Mouse (Mus musculus): ENCODE data around the gene Flna. TPM values are rescaled to one million over a fixed set of nuclear protein-coding genes. Genes with fewer than 3 reads are reported as not detected.
"Not testable (repeated sequence)": the region's sequence is repeated elsewhere in the genome, so short reads cannot be mapped to it uniquely, and the experiment has no call there.

Flna gene
- polyA plus RNA-seq, 1 experiment from 2014 or later, result 243 TPM

DNA sequence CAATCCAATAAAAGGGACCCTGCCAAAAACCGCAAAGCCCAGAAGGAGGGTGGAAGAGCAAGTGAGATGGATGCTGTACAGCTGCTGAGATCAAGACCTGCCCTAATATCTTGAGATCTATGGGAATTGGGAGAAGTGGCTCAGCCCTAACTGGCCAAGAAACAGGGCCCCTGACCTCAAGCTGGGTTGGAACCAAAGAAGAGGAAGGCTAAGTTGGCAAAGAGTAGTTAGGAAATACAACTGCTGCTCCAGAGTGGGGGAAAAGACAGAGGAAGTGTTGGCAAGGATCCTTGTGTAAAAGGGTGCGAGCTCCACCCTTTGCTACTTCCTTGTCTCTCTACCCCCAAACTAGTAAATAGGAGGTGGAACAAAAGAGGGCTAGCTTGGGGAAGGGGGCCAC, 6.2 kb downstream of the Flna start:
- 88% methylated on average over 2 of the region's 2 CpGs for WGBS
- no peak overlapping the region for H3K27ac ChIP-seq (ENCODE audit: low read depth, low read length)
- no peak overlapping the region for H3K4me3 ChIP-seq (ENCODE audit: low read depth, low read length)
- no peaks in the 10 kb centered on the region for H3K9me3 ChIP-seq (ENCODE audit: control insufficient read depth, low read length)
- DNase-seq (ENCODE audit: low spot score) (no peak), ATAC-seq (ENCODE audit: insufficient read depth, low FRiP score, low TSS enrichment) (no peak)
- peaks cover 6% of the 10 kb centered on the region for H3K36me3 ChIP-seq (ENCODE audit: control insufficient read depth, insufficient read depth, low read length)
- peak overlapping the region; percentile 38 for H3K4me2 ChIP-seq (ENCODE audit: low read depth)
- no peak overlapping the region for H3K9ac ChIP-seq (ENCODE audit: low read length)
- H3K4me1 ChIP-seq (ENCODE audit: control insufficient read depth, insufficient read depth, low read length), result no peaks in the 10 kb centered on the region
- H3K27me3 ChIP-seq (ENCODE audit: control insufficient read depth, insufficient read depth, low read length), result no peaks in the 10 kb centered on the region

DNA sequence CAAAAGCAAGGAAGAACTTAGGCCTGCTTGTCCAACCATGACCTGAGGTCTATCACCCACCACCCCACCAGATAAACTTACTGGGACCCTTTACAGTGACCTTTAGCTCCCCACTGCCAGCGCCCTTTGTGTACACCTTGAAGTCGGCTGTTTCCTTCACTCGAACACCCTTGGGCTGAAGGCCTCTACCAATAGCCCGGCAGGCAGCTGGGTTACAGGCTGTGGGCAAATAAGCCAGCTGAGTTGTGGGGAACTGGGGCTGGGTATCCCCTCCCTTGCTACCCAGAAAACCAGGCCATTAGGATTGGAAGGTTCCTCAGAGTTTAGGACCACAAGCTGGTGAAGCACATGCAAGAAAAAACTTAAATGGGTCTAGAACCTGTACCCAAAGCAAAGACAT, 9.3 kb downstream of the Flna start:
- 89% methylated on average over 4 of the region's 4 CpGs for WGBS
- ATAC-seq (ENCODE audit: insufficient read depth, low FRiP score, low TSS enrichment) (no peak), DNase-seq (ENCODE audit: low spot score) (no peak)
- Histone ChIP-seq H3K4me1 (ENCODE audit: control insufficient read depth, insufficient read depth, low read length) (no peaks in the 10 kb centered on the region), H3K4me2 (ENCODE audit: low read depth) (no peak overlapping the region), H3K27me3 (ENCODE audit: control insufficient read depth, insufficient read depth, low read length) (no peaks in the 10 kb centered on the region), H3K4me3 (ENCODE audit: low read depth, low read length) (no peak overlapping the region), H3K9me3 (ENCODE audit: control insufficient read depth, low read length) (no peaks in the 10 kb centered on the region), H3K27ac (ENCODE audit: low read depth, low read length) (no peak overlapping the region), H3K9ac (ENCODE audit: low read length) (no peak overlapping the region), H3K36me3 (ENCODE audit: control insufficient read depth, insufficient read depth, low read length) (peaks cover 7% of the 10 kb centered on the region)

GRCm38 (mm10) chrX:74233196-74233595, 16.4 kb downstream of the Flna start:
- Histone ChIP-seq H3K9ac (ENCODE audit: low read length) (no peak overlapping the region), H3K27ac (ENCODE audit: low read depth, low read length) (no peak overlapping the region), H3K27me3 (ENCODE audit: control insufficient read depth, insufficient read depth, low read length) (no peaks in the 10 kb centered on the region), H3K4me3 (ENCODE audit: low read depth, low read length) (no peak overlapping the region), H3K4me1 (ENCODE audit: control insufficient read depth, insufficient read depth, low read length) (no peaks in the 10 kb centered on the region), H3K36me3 (ENCODE audit: control insufficient read depth, insufficient read depth, low read length) (peaks cover 16% of the 10 kb centered on the region), H3K4me2 (ENCODE audit: low read depth) (no peak overlapping the region), H3K9me3 (ENCODE audit: control insufficient read depth, low read length) (no peaks in the 10 kb centered on the region)
- WGBS, result 90% methylated on average over 5 of the region's 5 CpGs
- DNase-seq (ENCODE audit: low spot score) (no peak), ATAC-seq (ENCODE audit: insufficient read depth, low FRiP score, low TSS enrichment) (no peak)

- no peaks in the 10 kb centered on the region for H3K9me3 ChIP-seq (ENCODE audit: control insufficient read depth, low read length)
- peaks cover 26% of the 10 kb centered on the region for H3K36me3 ChIP-seq (ENCODE audit: control insufficient read depth, insufficient read depth, low read length)
- H3K27ac ChIP-seq (ENCODE audit: low read depth, low read length), result no peak overlapping the region
- H3K4me1 ChIP-seq (ENCODE audit: control insufficient read depth, insufficient read depth, low read length), result no peaks in the 10 kb centered on the region
- no peak overlapping the region for H3K9ac ChIP-seq (ENCODE audit: low read length)
- no peak for ATAC-seq (ENCODE audit: insufficient read depth, low FRiP score, low TSS enrichment)
- no peak overlapping the region for H3K4me2 ChIP-seq (ENCODE audit: low read depth)
- no peak overlapping the region for H3K4me3 ChIP-seq (ENCODE audit: low read depth, low read length)
- 69% methylated on average over 1 of the region's 1 CpGs for WGBS
- no peak for DNase-seq (ENCODE audit: low spot score)
- H3K27me3 ChIP-seq (ENCODE audit: control insufficient read depth, insufficient read depth, low read length), result no peaks in the 10 kb centered on the region
Observed at GRCm38 (mm10) chrX:74230038-74230437, 19.6 kb downstream of the Flna start.

GRCm38 (mm10) chrX:74220099-74220498, 29.5 kb downstream of the Flna start:
- H3K9ac ChIP-seq (ENCODE audit: low read length); DNase-seq (ENCODE audit: low spot score); H3K27ac ChIP-seq (ENCODE audit: low read depth, low read length); H3K36me3 ChIP-seq (ENCODE audit: control insufficient read depth, insufficient read depth, low read length); H3K4me1 ChIP-seq (ENCODE audit: control insufficient read depth, insufficient read depth, low read length); ATAC-seq (ENCODE audit: insufficient read depth, low FRiP score, low TSS enrichment); H3K4me3 ChIP-seq (ENCODE audit: low read depth, low read length); H3K4me2 ChIP-seq (ENCODE audit: low read depth); H3K27me3 ChIP-seq (ENCODE audit: control insufficient read depth, insufficient read depth, low read length); H3K9me3 ChIP-seq (ENCODE audit: control insufficient read depth, low read length): not testable (repeated sequence)
- WGBS, result 50% methylated on average over 1 of the region's 1 CpGs

GRCm38 (mm10) chrX:74219449-74219848, 30.2 kb downstream of the Flna start:
- H3K27ac ChIP-seq (ENCODE audit: low read depth, low read length), result no peak overlapping the region
- H3K9ac ChIP-seq (ENCODE audit: low read length), result no peak overlapping the region
- no peak overlapping the region for H3K4me3 ChIP-seq (ENCODE audit: low read depth, low read length)
- no peaks in the 10 kb centered on the region for H3K9me3 ChIP-seq (ENCODE audit: control insufficient read depth, low read length)
- H3K4me1 ChIP-seq (ENCODE audit: control insufficient read depth, insufficient read depth, low read length), result no peaks in the 10 kb centered on the region
- no peaks in the 10 kb centered on the region for H3K27me3 ChIP-seq (ENCODE audit: control insufficient read depth, insufficient read depth, low read length)
- no peaks in the 10 kb centered on the region; the same call in 1 of the 2 replicates for H3K36me3 ChIP-seq (ENCODE audit: control insufficient read depth, insufficient read depth, low read length)
- no peak for DNase-seq (ENCODE audit: low spot score)
- H3K4me2 ChIP-seq (ENCODE audit: low read depth), result no peak overlapping the region
- WGBS, result 60% methylated on average over 13 of the region's 13 CpGs
- ATAC-seq (ENCODE audit: insufficient read depth, low FRiP score, low TSS enrichment), result no peak

- Histone ChIP-seq H3K27me3 (ENCODE audit: control insufficient read depth, insufficient read depth, low read length) (no peaks in the 10 kb centered on the region), H3K4me2 (ENCODE audit: low read depth) (no peak overlapping the region), H3K9me3 (ENCODE audit: control insufficient read depth, low read length) (no peaks in the 10 kb centered on the region), H3K36me3 (ENCODE audit: control insufficient read depth, insufficient read depth, low read length) (no peaks in the 10 kb centered on the region; the same call in 1 of the 2 replicates), H3K9ac (ENCODE audit: low read length) (no peak overlapping the region), H3K4me1 (ENCODE audit: control insufficient read depth, insufficient read depth, low read length) (no peaks in the 10 kb centered on the region), H3K4me3 (ENCODE audit: low read depth, low read length) (no peak overlapping the region), H3K27ac (ENCODE audit: low read depth, low read length) (no peak overlapping the region)
- DNase-seq (ENCODE audit: low spot score) (no peak), ATAC-seq (ENCODE audit: insufficient read depth, low FRiP score, low TSS enrichment) (no peak)
- WGBS, result 90% methylated on average over 4 of the region's 4 CpGs
Observed at GRCm38 (mm10) chrX:74218496-74218895, 31.1 kb downstream of the Flna start.

DNA sequence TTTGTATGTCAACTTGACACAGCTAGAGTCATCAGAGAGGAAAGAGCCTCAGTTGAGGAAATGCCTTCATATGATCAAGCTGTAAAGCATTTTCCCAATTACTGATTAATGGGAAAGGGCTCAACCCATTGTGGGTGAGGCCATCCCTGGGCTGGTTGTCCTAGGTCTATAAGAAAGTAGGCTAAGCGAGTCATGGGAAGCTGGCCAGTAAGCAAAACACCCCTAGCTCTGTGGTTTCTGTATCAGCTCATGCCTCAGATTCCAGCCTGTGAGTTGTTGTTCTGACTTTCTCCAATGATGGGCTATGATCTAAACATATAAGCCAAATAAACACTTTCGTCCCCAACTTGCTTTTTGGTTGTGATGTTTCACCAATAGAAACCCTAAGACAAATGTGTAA, 46.1 kb downstream of the Flna start:
- H3K9ac ChIP-seq (ENCODE audit: low read length), result no peak overlapping the region
- H3K27ac ChIP-seq (ENCODE audit: low read depth, low read length), result no peak overlapping the region
- no peaks in the 10 kb centered on the region for H3K36me3 ChIP-seq (ENCODE audit: control insufficient read depth, insufficient read depth, low read length)
- DNase-seq (ENCODE audit: low spot score), result no peak
- no peak overlapping the region for H3K4me3 ChIP-seq (ENCODE audit: low read depth, low read length)
- H3K4me1 ChIP-seq (ENCODE audit: control insufficient read depth, insufficient read depth, low read length), result no peaks in the 10 kb centered on the region
- no peak for ATAC-seq (ENCODE audit: insufficient read depth, low FRiP score, low TSS enrichment)
- no peak overlapping the region for H3K4me2 ChIP-seq (ENCODE audit: low read depth)
- H3K9me3 ChIP-seq (ENCODE audit: control insufficient read depth, low read length), result no peaks in the 10 kb centered on the region
- 83% methylated on average over 2 of the region's 2 CpGs for WGBS
- H3K27me3 ChIP-seq (ENCODE audit: control insufficient read depth, insufficient read depth, low read length), result no peaks in the 10 kb centered on the region

- H3K27ac ChIP-seq (ENCODE audit: low read depth, low read length), result no peak within 1 kb of the TSS
- no peak within 1 kb of the TSS for H3K9ac ChIP-seq (ENCODE audit: low read length)
- no peaks in the 10 kb centered on the region for H3K27me3 ChIP-seq (ENCODE audit: control insufficient read depth, insufficient read depth, low read length)
- no peaks in the 10 kb centered on the region for H3K36me3 ChIP-seq (ENCODE audit: control insufficient read depth, insufficient read depth, low read length)
- WGBS, result 90% methylated on average over 17 of the region's 17 CpGs
- DNase-seq (ENCODE audit: low spot score) (no peak), ATAC-seq (ENCODE audit: insufficient read depth, low FRiP score, low TSS enrichment) (no peak)
- H3K9me3 ChIP-seq (ENCODE audit: control insufficient read depth, low read length), result no peaks in the 10 kb centered on the region
- no peak within 1 kb of the TSS for H3K4me3 ChIP-seq (ENCODE audit: low read depth, low read length)
- H3K4me2 ChIP-seq (ENCODE audit: low read depth), result no peak within 1 kb of the TSS
- no peaks in the 10 kb centered on the region for H3K4me1 ChIP-seq (ENCODE audit: control insufficient read depth, insufficient read depth, low read length)
Observed at GRCm38 (mm10) chrX:74176959-74177358, 72.7 kb downstream of the Flna start, which contains the start of gene Tktl1. Gene Tktl1 (plus strand): TSS chrX:74177259.
